Mouse (Mus musculus) left cerebral cortex, adult 8-10 months (tissue): Measurements from ENCODE around the gene Tfap2b. TPM values are rescaled to one million over a fixed set of nuclear protein-coding genes. Genes with fewer than 3 reads are reported as not detected.

Source experiments
- DNase-seq, 2 experiments: peaks; one replicate each; pipeline ENCODE4 v3.0.0; 2022; ENCODE audit warnings: low spot score in 2 of 2
- total RNA-seq, 4 experiments: library from RNA; stranded (reverse); gene quantifications; 2 replicates each; pipeline ENCODE4 v1.2.4; 2022

The Tfap2b gene
- total RNA-seq = 1 to 10 TPM in 3 of 4 experiments, under 1 TPM in 1; 0.72 to 2.2 (median 1.6) TPM

GRCm38 (mm10) chr1:19208641-19209358 is at the start of gene Tfap2b:
Gene Tfap2b (plus strand): TSS chr1:19208914.
- DNase-seq = no peak

GRCm38 (mm10) chr1:19178742-19179397 is 29.8 kb upstream of the Tfap2b start:
- no peak for DNase-seq

DNA sequence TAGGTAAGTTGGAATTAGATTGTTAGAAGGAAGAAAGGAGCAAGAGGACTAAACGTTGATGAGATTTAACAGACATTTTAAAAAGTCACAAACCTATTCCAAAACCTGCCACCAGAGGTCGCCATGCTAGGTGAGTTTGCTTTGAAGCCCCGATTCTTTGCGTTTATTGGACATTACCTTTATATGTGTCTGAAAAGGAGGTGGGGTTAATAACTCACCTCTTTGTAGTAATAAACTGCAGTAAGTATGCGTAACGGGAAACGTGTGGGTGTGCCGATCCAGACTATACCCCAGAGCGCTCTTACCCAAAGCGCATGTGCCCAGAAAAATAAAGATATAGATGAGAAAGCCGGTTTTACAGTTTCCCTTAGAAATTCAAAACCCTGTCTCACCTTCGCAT is 3.1 kb upstream of the Tfap2b start:
- no peak for DNase-seq

DNA sequence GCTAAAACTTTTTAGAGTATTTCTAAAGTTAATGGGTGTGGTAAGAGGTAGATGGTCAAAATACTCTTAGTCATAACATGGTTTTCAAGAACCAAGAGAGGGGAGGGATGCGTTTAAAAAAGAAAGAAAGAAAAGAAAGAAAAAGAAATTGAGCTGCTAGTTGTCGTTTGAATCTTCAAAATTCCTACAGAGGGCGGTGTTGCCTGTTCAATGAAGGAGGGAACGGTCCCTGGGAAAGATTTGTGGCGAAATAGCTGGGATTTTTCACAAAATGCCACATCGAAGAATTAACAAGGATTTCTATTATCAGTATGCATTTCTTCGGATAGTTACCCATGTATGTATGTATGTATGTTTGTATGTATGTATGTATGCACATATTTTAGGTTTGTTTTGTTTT is 2.5 kb upstream of the Tfap2b start:
- no peak for DNase-seq

DNA sequence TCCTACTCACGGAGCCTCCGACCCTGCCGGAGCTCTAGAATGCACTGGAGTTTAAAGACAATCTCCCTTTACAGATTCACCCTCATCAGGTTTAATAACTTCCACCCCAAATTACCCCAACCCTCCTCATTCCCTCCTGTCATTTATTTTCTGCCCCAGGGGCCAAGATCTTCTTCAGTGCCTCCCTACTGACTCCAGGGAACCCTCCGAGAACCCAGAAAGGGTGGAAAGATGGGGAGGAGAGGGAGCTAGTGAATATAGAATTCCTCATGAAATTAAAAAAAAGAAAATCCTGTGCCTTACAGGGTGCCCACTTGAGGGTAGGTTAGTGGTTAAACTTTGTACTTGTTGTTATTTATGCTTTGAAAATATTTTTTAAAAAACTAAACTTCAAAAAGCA is 1.1 kb upstream of the Tfap2b start:
- no peak for DNase-seq

DNA sequence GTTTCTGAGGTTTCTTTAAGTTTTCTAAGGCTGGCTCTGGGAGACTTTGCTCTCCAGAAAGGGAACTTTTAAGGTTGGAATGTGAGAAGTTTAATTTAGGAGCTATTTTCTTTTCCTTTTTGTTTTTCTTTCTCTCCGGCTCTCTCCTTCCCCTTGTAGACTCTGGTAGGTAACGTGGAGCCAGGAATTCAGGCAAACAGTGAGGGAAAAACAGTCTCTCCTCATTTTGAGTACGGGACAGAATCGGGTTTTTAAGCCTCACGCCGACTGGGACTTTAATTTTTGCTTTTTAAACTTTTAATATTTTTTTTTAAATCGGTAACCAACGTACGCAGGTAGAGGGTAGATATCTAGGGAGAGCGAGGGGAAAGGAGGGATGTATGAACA is 638 bp downstream of the Tfap2b start:
- no peak for DNase-seq

DNA sequence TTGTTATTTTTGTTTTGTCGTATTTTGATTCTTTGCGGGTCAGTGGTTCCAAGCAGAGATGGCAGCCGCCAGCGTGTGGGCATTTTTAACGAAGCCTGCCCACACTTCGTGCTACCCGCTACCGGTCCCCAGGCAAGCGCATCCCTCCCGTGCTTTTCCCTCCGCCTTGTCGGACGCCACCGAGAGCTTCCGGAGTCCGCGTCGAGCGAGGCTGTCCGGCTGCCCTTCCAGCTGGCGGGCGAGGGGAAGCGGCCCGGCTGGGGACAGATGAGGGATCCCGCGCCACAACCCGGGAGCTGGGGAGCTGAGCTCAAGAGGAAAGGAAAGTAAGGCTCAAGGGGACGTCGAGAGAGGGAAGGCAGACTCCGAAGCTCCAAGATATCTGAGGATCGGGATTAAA is 1.1 kb downstream of the Tfap2b start:
- DNase-seq = no peak

DNA sequence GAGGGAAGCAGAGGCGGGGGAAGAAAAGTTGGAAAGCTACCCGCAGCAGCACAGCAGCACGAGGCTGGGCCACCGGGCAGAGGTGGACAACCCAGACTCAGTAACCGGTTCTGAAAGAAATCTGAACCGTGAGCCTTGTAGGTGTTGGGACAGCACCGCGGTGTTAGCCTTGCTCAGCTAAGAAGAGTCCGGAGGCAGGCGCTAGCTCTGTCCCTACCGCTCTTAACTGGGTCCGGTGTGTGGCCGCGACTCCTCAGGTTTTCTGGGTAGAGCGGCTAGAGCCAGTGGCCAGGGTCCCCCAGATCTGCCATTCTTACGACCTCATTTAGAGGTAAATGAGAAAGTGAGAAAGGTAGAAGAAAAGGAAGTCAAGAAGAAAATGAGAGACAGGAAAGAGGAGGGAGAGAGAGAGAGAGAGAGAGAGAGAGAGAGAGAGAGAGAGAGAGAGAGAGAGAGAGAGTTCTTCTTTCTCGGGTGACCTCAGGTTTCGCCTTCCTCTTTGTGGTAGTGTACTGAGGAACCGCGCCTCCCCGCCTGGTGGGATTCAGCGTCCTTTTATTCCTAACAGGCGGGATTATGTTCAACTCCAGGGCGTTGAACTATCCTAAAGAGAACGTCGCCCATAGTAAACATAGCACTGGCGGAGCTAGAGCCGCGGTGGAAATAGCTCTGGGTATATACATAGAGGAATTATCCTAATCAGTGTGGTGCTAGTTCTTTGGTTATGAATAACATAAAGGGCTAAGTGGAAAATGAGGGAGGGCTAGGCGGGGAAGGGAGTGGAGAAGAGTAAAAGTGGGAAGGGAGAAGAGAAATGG is 1.7 kb downstream of the Tfap2b start:
- DNase-seq = no peak

DNA sequence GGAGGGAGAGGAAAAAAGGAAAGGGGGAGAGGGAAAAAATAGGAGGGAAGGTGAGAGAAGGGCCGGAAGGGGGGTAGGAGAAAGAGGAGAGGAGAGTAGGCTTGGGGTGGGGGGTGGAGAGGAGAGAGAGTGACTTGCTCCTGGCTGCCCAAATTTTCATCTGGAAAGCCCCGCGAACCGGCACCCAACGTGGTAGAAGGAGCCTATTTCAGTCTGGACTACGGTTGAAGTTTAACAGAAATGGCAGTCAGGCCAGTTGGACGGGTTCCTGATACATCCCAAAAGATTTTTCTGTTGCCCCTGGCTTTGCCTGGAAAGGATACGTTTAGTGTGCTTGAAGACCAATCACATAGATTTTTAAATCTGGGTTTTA is 2.3 kb downstream of the Tfap2b start:
- no peak for DNase-seq

- DNase-seq = no peak
Measured at GRCm38 (mm10) chr1:19211546-19212154, 2.9 kb downstream of the Tfap2b start.

- DNase-seq = no peak
Measured at GRCm38 (mm10) chr1:19212691-19213090, 4.0 kb downstream of the Tfap2b start.

DNA sequence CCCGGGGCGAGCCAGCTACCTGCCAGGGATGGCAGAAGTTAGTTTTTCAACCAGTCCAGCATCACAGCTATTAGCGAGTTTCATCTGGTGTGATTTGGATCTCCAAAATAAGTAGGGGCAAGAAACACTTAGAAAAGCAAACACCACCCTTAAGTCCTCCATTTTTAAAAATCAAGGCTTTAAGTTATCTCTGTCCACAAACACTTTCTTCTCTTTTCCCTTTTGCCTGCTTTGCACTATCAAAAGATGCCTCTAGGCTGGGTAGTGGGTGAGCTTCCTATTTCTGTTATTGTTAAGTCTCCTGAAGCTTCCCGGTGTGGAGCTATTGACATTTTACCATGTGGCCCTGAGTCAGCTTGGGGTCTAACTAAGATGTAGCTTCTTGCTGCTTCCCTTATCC is 4.5 kb downstream of the Tfap2b start:
- no peak for DNase-seq

DNA sequence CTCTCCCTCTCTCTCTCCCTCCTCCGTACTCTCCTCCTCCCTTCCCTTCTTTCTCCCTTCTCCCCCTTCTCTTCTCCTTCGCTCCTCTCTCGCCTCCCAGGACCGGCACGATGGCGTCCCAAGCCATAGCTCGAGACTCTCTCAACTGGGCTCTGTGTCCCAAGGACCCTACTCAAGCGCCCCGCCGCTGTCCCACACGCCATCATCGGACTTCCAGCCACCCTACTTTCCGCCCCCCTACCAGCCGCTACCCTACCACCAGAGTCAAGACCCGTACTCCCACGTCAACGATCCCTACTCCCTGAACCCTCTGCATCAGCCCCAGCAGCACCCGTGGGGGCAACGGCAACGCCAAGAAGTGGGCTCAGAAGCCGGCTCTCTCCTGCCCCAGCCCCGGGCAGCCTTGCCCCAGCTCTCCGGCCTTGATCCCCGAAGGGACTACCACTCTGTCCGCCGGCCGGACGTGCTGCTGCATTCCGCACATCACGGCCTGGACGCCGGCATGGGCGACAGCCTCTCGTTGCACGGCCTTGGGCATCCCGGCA is 5.2 kb downstream of the Tfap2b start:
- no peak for DNase-seq

DNA sequence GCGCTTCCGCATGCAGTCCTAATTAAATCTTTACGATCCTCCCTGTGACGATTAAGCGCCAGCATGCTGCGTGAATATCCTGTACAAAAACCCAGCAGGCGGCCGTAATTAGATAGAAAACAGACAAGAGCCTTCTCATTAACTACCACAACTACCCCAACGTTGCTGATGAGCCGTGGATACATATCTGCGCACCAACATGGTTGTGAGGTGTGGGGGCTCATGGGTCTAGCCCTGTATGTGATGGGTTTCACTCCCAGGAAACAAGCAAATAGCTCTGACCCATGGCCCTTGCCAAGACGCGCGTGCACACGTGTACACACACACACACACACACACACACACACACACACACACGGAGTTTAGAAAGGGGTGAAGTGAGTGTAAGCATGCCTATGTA is 8.7 kb downstream of the Tfap2b start:
- no peak for DNase-seq

GRCm38 (mm10) chr1:19218221-19218620 is 9.5 kb downstream of the Tfap2b start:
- no peak for DNase-seq

DNA sequence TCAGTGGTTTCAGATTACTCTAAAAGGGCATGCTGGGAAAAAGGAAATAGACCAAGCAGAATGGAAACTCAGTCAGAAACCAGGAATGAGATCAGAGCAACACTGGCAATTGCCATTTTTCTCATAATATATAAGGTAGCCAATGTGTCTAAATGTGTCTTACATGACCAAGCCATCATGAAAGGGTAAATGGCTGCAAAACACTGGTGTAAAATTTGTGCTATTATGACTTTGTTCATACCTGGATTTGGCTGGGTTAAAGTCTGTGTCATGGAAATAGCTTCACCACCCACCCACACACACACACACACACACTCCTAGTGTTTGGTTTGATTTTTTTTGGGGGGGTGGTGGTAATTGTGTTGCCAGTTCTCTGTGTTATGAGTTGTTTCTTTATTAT is 10.7 kb downstream of the Tfap2b start:
- no peak for DNase-seq

DNA sequence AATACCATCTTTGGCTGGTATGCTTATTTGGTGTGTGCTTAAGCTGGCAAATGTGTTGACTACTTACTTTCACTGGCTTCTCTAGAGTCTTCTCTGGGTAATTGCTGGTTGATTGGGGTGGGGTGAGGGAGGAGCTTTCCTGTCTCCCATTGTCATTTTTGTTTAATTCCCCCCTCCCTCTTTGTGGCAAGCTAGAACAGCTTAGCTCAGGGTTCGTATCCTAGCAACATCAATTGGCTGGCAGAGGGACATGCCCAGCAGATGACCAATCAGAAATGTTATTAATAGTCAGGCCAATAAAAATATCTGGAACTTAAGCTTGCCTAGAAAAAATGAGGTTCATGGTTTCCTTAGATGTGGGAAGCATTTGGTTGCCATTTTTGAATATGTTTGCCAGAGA is 11.8 kb downstream of the Tfap2b start:
- no peak for DNase-seq

- DNase-seq = no peak
Measured at GRCm38 (mm10) chr1:19221601-19222000, 12.9 kb downstream of the Tfap2b start.

DNA sequence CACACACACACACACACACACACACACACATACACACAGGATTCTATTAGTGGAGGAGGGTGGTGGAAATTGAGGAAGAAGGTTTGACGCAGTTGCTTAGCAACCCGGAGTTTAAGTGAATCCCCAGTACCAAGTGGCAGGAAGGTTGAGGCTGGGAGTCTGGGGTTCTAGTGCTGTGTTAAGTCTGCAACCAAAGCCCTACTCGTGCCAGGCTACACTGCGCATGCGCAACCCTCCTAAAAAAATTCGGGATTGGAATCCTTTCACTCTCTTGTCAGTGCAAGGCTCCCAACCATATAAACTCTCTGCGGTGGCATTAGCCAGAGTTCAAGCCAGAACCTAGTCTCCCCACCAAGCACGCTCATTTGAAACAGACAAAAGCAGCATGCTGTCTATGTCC is 18.0 kb downstream of the Tfap2b start:
- DNase-seq = no peak

GRCm38 (mm10) chr1:19230926-19231573 is 22.3 kb downstream of the Tfap2b start:
- DNase-seq = no peak

DNA sequence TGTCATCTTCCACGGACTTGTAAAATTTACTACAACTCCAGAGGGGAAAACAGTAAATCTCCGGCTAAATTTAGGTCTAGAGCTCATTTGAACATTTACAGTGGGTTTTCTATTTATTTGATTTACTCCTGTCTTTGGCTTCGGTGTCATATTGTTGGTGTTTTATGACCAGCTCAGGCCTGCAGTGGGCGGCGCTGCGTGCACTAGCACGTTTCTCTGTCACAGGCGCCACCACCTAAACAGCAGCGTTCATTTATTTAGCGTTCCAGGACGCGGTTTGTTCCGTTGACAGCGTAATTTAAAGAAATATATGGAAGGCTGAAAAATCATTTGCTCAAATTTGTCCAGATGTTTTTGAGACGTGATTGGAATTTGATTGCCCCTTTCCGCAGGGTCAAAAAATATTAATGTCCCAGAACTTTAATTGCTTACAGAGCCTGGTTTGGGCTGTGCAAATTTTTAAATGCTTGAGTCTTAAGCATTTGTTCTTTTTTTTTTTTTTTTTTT is 22.9 kb downstream of the Tfap2b start:
- DNase-seq = no peak
